Mouse (Mus musculus): Measurements from ENCODE around the gene Cdk15. TPM values are rescaled to one million over a fixed set of nuclear protein-coding genes. Genes with fewer than 3 reads are reported as not detected.

Gene Cdk15
- total RNA-seq (2021): under 1 TPM in 1 of 2 experiments, not detected in 1; 0.32 TPM
- not detected in 2 replicates for polyA plus RNA-seq (2012; rRNA removed)
- long read RNA-seq: 0 reads

- TF ChIP-seq POLR2A (IDR thresholded peaks at IDR 0.05; ENCODE audit: insufficient read depth, low read depth, low read length) (no peak), CTCF (IDR thresholded peaks at IDR 0.05) (no peak), EP300 (IDR thresholded peaks at IDR 0.05; ENCODE audit: insufficient read depth, low read depth, low read length) (no peak)
- H3K27me3 ChIP-seq (ENCODE audit: control insufficient read depth, insufficient read depth, low read length): peaks cover 4% of the 10 kb centered on the region
- no peaks in the 10 kb centered on the region for H3K79me2 ChIP-seq (replicated peaks; ENCODE audit: control insufficient read depth, insufficient read depth, low read length)
- no peaks in the 10 kb centered on the region for H3K36me3 ChIP-seq (ENCODE audit: control insufficient read depth, insufficient read depth, low read length)
- H3K4me1 ChIP-seq (ENCODE audit: control insufficient read depth, insufficient read depth, low read length): no peaks in the 10 kb centered on the region
- H3K27ac ChIP-seq: no peak within 1 kb of the TSS
- DNase-seq: no peak
- H3K4me3 ChIP-seq: no peak within 1 kb of the TSS
- intact Hi-C loops (cut with DNase I): no loop called here
- no peak within 1 kb of the TSS for H3K9ac ChIP-seq (ENCODE audit: low read depth, low read length)
- WGBS: 23% methylated on average over 13 of the region's 13 CpGs
Observed at GRCm38 (mm10) chr1:59256751-59257231, at the start of gene Cdk15. Cdk15 (plus strand) TSS chr1:59256906.

GRCm38 (mm10) chr1:59208331-59208730, 48.4 kb upstream of the Cdk15 start:
- Histone ChIP-seq H3K4me1 (ENCODE audit: control insufficient read depth, insufficient read depth, low read length) (no peaks in the 10 kb centered on the region), H3K9ac (ENCODE audit: low read depth, low read length) (no peak overlapping the region), H3K36me3 (ENCODE audit: control insufficient read depth, insufficient read depth, low read length) (no peaks in the 10 kb centered on the region), H3K27me3 (ENCODE audit: control insufficient read depth, insufficient read depth, low read length) (no peaks in the 10 kb centered on the region), H3K4me3 (no peak overlapping the region), H3K79me2 (replicated peaks; ENCODE audit: control insufficient read depth, insufficient read depth, low read length) (no peaks in the 10 kb centered on the region), H3K27ac (no peak overlapping the region)
- no peak for TF ChIP-seq CTCF (IDR thresholded peaks at IDR 0.05)
- TF ChIP-seq POLR2A (IDR thresholded peaks at IDR 0.05; ENCODE audit: insufficient read depth, low read depth, low read length): no peak
- TF ChIP-seq EP300 (IDR thresholded peaks at IDR 0.05; ENCODE audit: insufficient read depth, low read depth, low read length): no peak
- no peak for DNase-seq
- WGBS: 85% methylated on average over 1 of the region's 1 CpGs
- intact Hi-C loops (cut with DNase I): no loop called here

- 82% methylated on average over 4 of the region's 4 CpGs for WGBS
- TF ChIP-seq POLR2A (IDR thresholded peaks at IDR 0.05; ENCODE audit: insufficient read depth, low read depth, low read length): no peak
- TF ChIP-seq EP300 (IDR thresholded peaks at IDR 0.05; ENCODE audit: insufficient read depth, low read depth, low read length): no peak
- TF ChIP-seq CTCF (IDR thresholded peaks at IDR 0.05): no peak
- Histone ChIP-seq H3K27me3 (ENCODE audit: control insufficient read depth, insufficient read depth, low read length) (no peaks in the 10 kb centered on the region), H3K79me2 (replicated peaks; ENCODE audit: control insufficient read depth, insufficient read depth, low read length) (no peaks in the 10 kb centered on the region), H3K4me3 (no peak overlapping the region), H3K36me3 (ENCODE audit: control insufficient read depth, insufficient read depth, low read length) (no peaks in the 10 kb centered on the region), H3K9ac (ENCODE audit: low read depth, low read length) (no peak overlapping the region), H3K4me1 (ENCODE audit: control insufficient read depth, insufficient read depth, low read length) (no peaks in the 10 kb centered on the region), H3K27ac (no peak overlapping the region)
- DNase-seq: no peak
- intact Hi-C loops (cut with DNase I): no loop called here
Observed at GRCm38 (mm10) chr1:59211651-59212050, 45.1 kb upstream of the Cdk15 start.

GRCm38 (mm10) chr1:59212076-59212779, 44.5 kb upstream of the Cdk15 start:
- TF ChIP-seq CTCF (IDR thresholded peaks at IDR 0.05): no peak
- TF ChIP-seq POLR2A (IDR thresholded peaks at IDR 0.05; ENCODE audit: insufficient read depth, low read depth, low read length): no peak
- TF ChIP-seq EP300 (IDR thresholded peaks at IDR 0.05; ENCODE audit: insufficient read depth, low read depth, low read length): no peak
- Histone ChIP-seq H3K36me3 (ENCODE audit: control insufficient read depth, insufficient read depth, low read length) (no peaks in the 10 kb centered on the region), H3K79me2 (replicated peaks; ENCODE audit: control insufficient read depth, insufficient read depth, low read length) (no peaks in the 10 kb centered on the region), H3K27me3 (ENCODE audit: control insufficient read depth, insufficient read depth, low read length) (no peaks in the 10 kb centered on the region), H3K27ac (no peak overlapping the region), H3K4me3 (no peak overlapping the region), H3K4me1 (ENCODE audit: control insufficient read depth, insufficient read depth, low read length) (no peaks in the 10 kb centered on the region), H3K9ac (ENCODE audit: low read depth, low read length) (no peak overlapping the region)
- intact Hi-C loops (cut with DNase I): no loop called here
- DNase-seq: no peak
- 91% methylated on average over 5 of the region's 5 CpGs for WGBS

GRCm38 (mm10) chr1:59212951-59213350, 43.8 kb upstream of the Cdk15 start:
- intact Hi-C loops (cut with DNase I): no loop called here
- Histone ChIP-seq H3K36me3 (ENCODE audit: control insufficient read depth, insufficient read depth, low read length) (no peaks in the 10 kb centered on the region), H3K4me1 (ENCODE audit: control insufficient read depth, insufficient read depth, low read length) (no peaks in the 10 kb centered on the region), H3K79me2 (replicated peaks; ENCODE audit: control insufficient read depth, insufficient read depth, low read length) (no peaks in the 10 kb centered on the region), H3K27me3 (ENCODE audit: control insufficient read depth, insufficient read depth, low read length) (no peaks in the 10 kb centered on the region), H3K4me3 (no peak overlapping the region), H3K9ac (ENCODE audit: low read depth, low read length) (no peak overlapping the region), H3K27ac (no peak overlapping the region)
- TF ChIP-seq EP300 (IDR thresholded peaks at IDR 0.05; ENCODE audit: insufficient read depth, low read depth, low read length): no peak
- WGBS: no CpG with 5 or more reads among the region's 1 CpGs
- no peak for DNase-seq

GRCm38 (mm10) chr1:59215446-59215845, 41.3 kb upstream of the Cdk15 start:
- WGBS: 91% methylated on average over 11 of the region's 11 CpGs
- intact Hi-C loops (cut with DNase I): no loop called here
- no peaks in the 10 kb centered on the region for H3K4me1 ChIP-seq (ENCODE audit: control insufficient read depth, insufficient read depth, low read length)
- H3K27ac ChIP-seq: no peak overlapping the region
- no peak for DNase-seq
- TF ChIP-seq POLR2A (IDR thresholded peaks at IDR 0.05; ENCODE audit: insufficient read depth, low read depth, low read length): no peak
- no peak for TF ChIP-seq EP300 (IDR thresholded peaks at IDR 0.05; ENCODE audit: insufficient read depth, low read depth, low read length)
- no peak for TF ChIP-seq CTCF (IDR thresholded peaks at IDR 0.05)
- H3K36me3 ChIP-seq (ENCODE audit: control insufficient read depth, insufficient read depth, low read length): no peaks in the 10 kb centered on the region
- H3K4me3 ChIP-seq: no peak overlapping the region
- H3K9ac ChIP-seq (ENCODE audit: low read depth, low read length): no peak overlapping the region
- no peaks in the 10 kb centered on the region for H3K27me3 ChIP-seq (ENCODE audit: control insufficient read depth, insufficient read depth, low read length)
- H3K79me2 ChIP-seq (replicated peaks; ENCODE audit: control insufficient read depth, insufficient read depth, low read length): no peaks in the 10 kb centered on the region
